Mouse (Mus musculus) cortical plate, adult 2 months (tissue): ENCODE data around the gene Gigyf2.

Experiments
- CTCF ChIP-seq: fragments of 200-500 bp; IDR thresholded peaks from 2 replicates; pipeline ENCODE4 v1.5.1; 2011; ENCODE audit warnings: mild to moderate bottlenecking, control low read depth, low read length; ENCODE audit not compliant: insufficient read depth; ENCODE audit errors: extremely low read depth
- POLR2A ChIP-seq: fragments of 200-500 bp; IDR thresholded peaks from 2 replicates; pipeline ENCODE4 v1.6.1; 2011; ENCODE audit warnings: mild to moderate bottlenecking, low read length, control low read depth; ENCODE audit not compliant: insufficient read depth; ENCODE audit errors: extremely low read depth

GRCm38 (mm10) chr1:87493542-87493941 is 166.7 kb downstream of the Gigyf2 start:
- TF ChIP-seq CTCF, result no peak
- no peak for TF ChIP-seq POLR2A
